Mouse (Mus musculus): ENCODE data around the gene Adipor1.
"Not testable (repeated sequence)": the region's sequence is repeated elsewhere in the genome, so short reads cannot be mapped to it uniquely, and the experiment has no call there.

Gene Adipor1

GRCm38 (mm10) chr1:134433473-134433872 lies 18.3 kb downstream of the Adipor1 start:
- Histone ChIP-seq H3K36me3 (ENCODE audit: insufficient read depth, low read length) (peaks cover 44% of the 10 kb centered on the region), H3K27me3 (ENCODE audit: insufficient read depth, low read length) (no peaks in the 10 kb centered on the region), H3K4me1 (replicated peaks; ENCODE audit: low read depth, low read length) (peaks cover 77% of the 10 kb centered on the region), H3K9me3 (ENCODE audit: low read length) (no peaks in the 10 kb centered on the region), H3K4me3 (replicated peaks; ENCODE audit: low read length) (peak overlapping the region; percentile 17; the same call in 1 of the 2 replicates)
- no peak for TF ChIP-seq NANOG (IDR thresholded peaks at IDR 0.05; ENCODE audit: borderline replicate concordance, low read length)
- TF ChIP-seq POU5F1 (IDR thresholded peaks at IDR 0.05; ENCODE audit: borderline replicate concordance, low read length): no peak
- no peak for TF ChIP-seq CTCF (conservative IDR thresholded peaks at IDR 0.05; ENCODE audit: low read length)

GRCm38 (mm10) chr1:134435414-134435813 lies 20.2 kb downstream of the Adipor1 start:
- Histone ChIP-seq H3K4me3 (replicated peaks; ENCODE audit: low read length) (peak overlapping the region; percentile 58), H3K4me1 (replicated peaks; ENCODE audit: low read depth, low read length) (peaks cover 62% of the 10 kb centered on the region), H3K27me3 (ENCODE audit: insufficient read depth, low read length) (no peaks in the 10 kb centered on the region), H3K36me3 (ENCODE audit: insufficient read depth, low read length) (peaks cover 25% of the 10 kb centered on the region), H3K9me3 (ENCODE audit: low read length) (no peaks in the 10 kb centered on the region)
- TF ChIP-seq NANOG (IDR thresholded peaks at IDR 0.05; ENCODE audit: borderline replicate concordance, low read length) (no peak), CTCF (conservative IDR thresholded peaks at IDR 0.05; ENCODE audit: low read length) (peak; percentile 85)

DNA sequence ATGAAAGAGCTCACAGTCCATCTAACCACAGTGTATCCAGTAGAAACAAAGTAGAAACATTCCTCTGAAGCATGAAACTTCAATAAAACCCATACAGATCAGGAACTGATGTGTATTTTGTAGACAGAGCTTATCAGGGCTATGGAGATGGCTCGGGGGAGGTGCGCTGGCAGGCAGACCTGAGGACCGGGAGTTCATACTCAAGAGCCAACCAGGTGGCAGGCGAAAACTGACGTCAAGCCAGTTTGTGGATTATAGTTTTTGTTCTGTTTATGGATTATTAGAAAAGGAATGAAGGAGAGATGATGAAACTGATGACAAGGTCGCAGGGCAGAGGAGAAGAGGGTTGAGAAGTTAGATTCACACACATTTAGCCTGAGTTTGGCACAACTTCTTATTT lies 25.3 kb downstream of the Adipor1 start:
- peaks cover 14% of the 10 kb centered on the region for H3K4me1 ChIP-seq (replicated peaks; ENCODE audit: low read depth, low read length)
- H3K9me3 ChIP-seq (ENCODE audit: low read length): peaks cover 34% of the 10 kb centered on the region
- no peak overlapping the region for H3K4me3 ChIP-seq (replicated peaks; ENCODE audit: low read length)
- H3K36me3 ChIP-seq (ENCODE audit: insufficient read depth, low read length): peaks cover 4% of the 10 kb centered on the region; the same call in 1 of the 2 replicates
- no peak for TF ChIP-seq POU5F1 (IDR thresholded peaks at IDR 0.05; ENCODE audit: borderline replicate concordance, low read length)
- no peak for TF ChIP-seq CTCF (conservative IDR thresholded peaks at IDR 0.05; ENCODE audit: low read length)
- TF ChIP-seq NANOG (IDR thresholded peaks at IDR 0.05; ENCODE audit: borderline replicate concordance, low read length): no peak
- H3K27me3 ChIP-seq (ENCODE audit: insufficient read depth, low read length): no peaks in the 10 kb centered on the region

DNA sequence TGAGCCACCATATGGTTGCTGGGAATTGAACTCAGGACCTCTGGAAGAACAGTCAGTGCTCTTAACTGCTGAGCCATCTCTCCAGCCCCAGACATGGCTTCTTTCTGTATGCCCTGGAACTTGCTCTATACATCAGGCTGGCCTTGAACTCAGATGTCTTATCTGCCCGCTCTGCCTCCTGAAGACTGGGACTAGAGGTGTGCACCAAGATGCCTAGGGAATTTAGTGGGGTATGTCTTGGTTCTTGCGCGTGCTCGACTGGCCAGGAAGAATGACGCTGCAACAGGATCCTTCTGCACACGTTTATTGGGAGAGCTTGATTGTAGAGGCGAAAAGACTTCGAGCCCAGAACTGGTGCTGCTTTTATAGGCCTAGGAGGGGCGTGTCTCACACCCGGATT lies 26.6 kb downstream of the Adipor1 start:
- peaks cover 47% of the 10 kb centered on the region for H3K9me3 ChIP-seq (ENCODE audit: low read length)
- H3K27me3 ChIP-seq (ENCODE audit: insufficient read depth, low read length); H3K4me3 ChIP-seq (replicated peaks; ENCODE audit: low read length); H3K4me1 ChIP-seq (replicated peaks; ENCODE audit: low read depth, low read length); H3K36me3 ChIP-seq (ENCODE audit: insufficient read depth, low read length): not testable (repeated sequence)

DNA sequence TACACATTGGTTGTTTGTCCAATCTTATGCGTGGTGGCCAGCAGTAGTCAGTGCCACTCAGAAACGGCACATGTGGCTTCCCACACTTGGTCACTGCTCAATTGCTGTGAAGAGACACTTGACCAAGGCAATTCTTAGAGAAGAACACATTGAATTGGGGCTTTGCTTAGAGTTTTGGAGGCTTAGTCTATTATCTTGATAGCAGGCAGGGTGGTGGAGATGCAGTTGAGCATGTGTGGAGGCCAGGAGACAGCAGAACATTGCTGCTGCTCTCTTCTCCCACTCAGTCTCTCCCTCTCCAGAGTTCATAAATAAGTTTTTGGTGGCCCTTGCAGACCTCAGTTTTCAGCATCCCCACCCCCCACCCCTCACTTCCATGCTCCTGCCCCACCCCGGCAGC lies 27.2 kb downstream of the Adipor1 start:
- no peaks in the 10 kb centered on the region for H3K4me1 ChIP-seq (replicated peaks; ENCODE audit: low read depth, low read length)

GRCm38 (mm10) chr1:134443288-134443687 lies 28.1 kb downstream of the Adipor1 start:
- H3K4me3 ChIP-seq (replicated peaks; ENCODE audit: low read length); H3K36me3 ChIP-seq (ENCODE audit: insufficient read depth, low read length); H3K4me1 ChIP-seq (replicated peaks; ENCODE audit: low read depth, low read length); H3K27me3 ChIP-seq (ENCODE audit: insufficient read depth, low read length): not testable (repeated sequence)
- H3K9me3 ChIP-seq (ENCODE audit: low read length): peaks cover 56% of the 10 kb centered on the region

More for the DNA sequence above, 27.2 kb downstream of the Adipor1 start:
- Histone ChIP-seq H3K4me3 (replicated peaks; ENCODE audit: low read length) (no peak overlapping the region), H3K27me3 (ENCODE audit: insufficient read depth, low read length) (no peaks in the 10 kb centered on the region), H3K9me3 (ENCODE audit: low read length) (peaks cover 53% of the 10 kb centered on the region), H3K36me3 (ENCODE audit: insufficient read depth, low read length) (peaks cover 4% of the 10 kb centered on the region; the same call in 1 of the 2 replicates)
- TF ChIP-seq CTCF (conservative IDR thresholded peaks at IDR 0.05; ENCODE audit: low read length) (no peak), POU5F1 (IDR thresholded peaks at IDR 0.05; ENCODE audit: borderline replicate concordance, low read length) (no peak)

DNA sequence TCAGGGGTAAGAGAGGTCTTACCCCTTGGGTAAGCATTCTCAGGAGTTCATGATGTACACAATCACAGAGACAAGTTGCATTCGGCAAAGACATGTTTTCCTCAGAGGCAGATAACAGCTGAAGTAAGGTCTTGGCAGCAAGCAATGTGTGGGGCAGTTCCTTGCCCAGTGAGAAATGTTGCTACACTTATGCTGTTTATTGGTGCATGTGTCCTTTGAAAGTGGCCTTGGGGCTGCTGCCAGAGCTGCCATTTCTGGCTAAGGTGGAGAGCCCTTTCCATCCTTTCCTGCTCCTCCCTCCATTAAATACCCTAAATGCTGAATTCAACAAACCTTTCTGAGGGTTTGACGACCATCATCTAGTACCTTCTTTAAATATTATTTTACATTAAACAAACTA lies 30.2 kb downstream of the Adipor1 start:
- no peaks in the 10 kb centered on the region for H3K27me3 ChIP-seq (ENCODE audit: insufficient read depth, low read length)
- H3K4me1 ChIP-seq (replicated peaks; ENCODE audit: low read depth, low read length): no peaks in the 10 kb centered on the region
- no peak for TF ChIP-seq NANOG (IDR thresholded peaks at IDR 0.05; ENCODE audit: borderline replicate concordance, low read length)
- TF ChIP-seq CTCF (conservative IDR thresholded peaks at IDR 0.05; ENCODE audit: low read length): no peak
- TF ChIP-seq POU5F1 (IDR thresholded peaks at IDR 0.05; ENCODE audit: borderline replicate concordance, low read length): no peak
- H3K4me3 ChIP-seq (replicated peaks; ENCODE audit: low read length): no peak overlapping the region
- peaks cover 56% of the 10 kb centered on the region for H3K9me3 ChIP-seq (ENCODE audit: low read length)
- peaks cover 6% of the 10 kb centered on the region; the same call in 1 of the 2 replicates for H3K36me3 ChIP-seq (ENCODE audit: insufficient read depth, low read length)

DNA sequence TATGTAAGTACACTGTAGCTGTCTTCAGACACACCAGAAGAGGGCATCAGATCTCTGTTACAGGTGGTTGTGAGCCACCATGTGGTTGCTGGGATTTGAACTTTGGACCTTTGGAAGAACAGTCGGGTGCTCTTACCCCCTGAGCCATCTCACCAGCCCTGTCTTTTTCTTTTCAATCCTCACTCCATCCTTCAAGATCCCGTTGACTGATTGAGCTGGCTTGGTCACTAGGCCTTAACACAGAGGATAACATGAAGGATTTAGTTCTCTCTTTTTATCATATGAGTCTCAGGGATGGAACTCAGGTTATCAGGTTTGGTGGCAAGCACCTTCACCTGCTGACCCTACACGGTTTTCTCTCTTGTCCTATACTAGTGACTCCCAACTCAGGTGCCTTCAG lies 33.4 kb downstream of the Adipor1 start:
- H3K4me1 ChIP-seq (replicated peaks; ENCODE audit: low read depth, low read length); H3K4me3 ChIP-seq (replicated peaks; ENCODE audit: low read length); H3K36me3 ChIP-seq (ENCODE audit: insufficient read depth, low read length); H3K27me3 ChIP-seq (ENCODE audit: insufficient read depth, low read length): not testable (repeated sequence)
- peaks cover 40% of the 10 kb centered on the region for H3K9me3 ChIP-seq (ENCODE audit: low read length)

GRCm38 (mm10) chr1:134450201-134450600 lies 35.0 kb downstream of the Adipor1 start:
- no peak overlapping the region for H3K4me3 ChIP-seq (replicated peaks; ENCODE audit: low read length)
- H3K36me3 ChIP-seq (ENCODE audit: insufficient read depth, low read length): peaks cover 5% of the 10 kb centered on the region; the same call in 1 of the 2 replicates
- no peaks in the 10 kb centered on the region for H3K27me3 ChIP-seq (ENCODE audit: insufficient read depth, low read length)
- H3K4me1 ChIP-seq (replicated peaks; ENCODE audit: low read depth, low read length): peaks cover 11% of the 10 kb centered on the region
- peaks cover 24% of the 10 kb centered on the region for H3K9me3 ChIP-seq (ENCODE audit: low read length)
- TF ChIP-seq POU5F1 (IDR thresholded peaks at IDR 0.05; ENCODE audit: borderline replicate concordance, low read length) (no peak), NANOG (IDR thresholded peaks at IDR 0.05; ENCODE audit: borderline replicate concordance, low read length) (no peak), CTCF (conservative IDR thresholded peaks at IDR 0.05; ENCODE audit: low read length) (no peak)

DNA sequence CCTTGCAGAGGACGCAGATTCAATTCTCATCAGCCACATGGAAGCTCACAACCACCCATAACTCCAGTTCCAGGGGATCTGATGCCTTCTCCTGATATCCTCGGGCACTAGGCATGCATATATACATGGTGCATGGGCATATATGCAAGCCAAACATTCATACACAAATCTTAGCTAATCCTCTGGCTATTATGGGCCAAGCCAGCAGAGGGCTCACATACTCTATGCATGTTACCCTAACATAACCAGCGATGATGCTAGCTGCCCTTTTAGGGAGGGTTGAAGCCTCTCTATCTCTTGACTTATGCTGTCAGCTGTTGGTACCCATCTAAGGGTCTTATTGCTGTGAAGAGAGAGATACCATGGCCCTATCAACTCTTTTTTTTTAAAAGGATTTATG lies 35.8 kb downstream of the Adipor1 start:
- H3K36me3 ChIP-seq (ENCODE audit: insufficient read depth, low read length): 0 out of 2 replicates have a peak, but pooled peaks cover 3% of the 10 kb centered on the region
- H3K9me3 ChIP-seq (ENCODE audit: low read length): peaks cover 16% of the 10 kb centered on the region
- peaks cover 13% of the 10 kb centered on the region for H3K4me1 ChIP-seq (replicated peaks; ENCODE audit: low read depth, low read length)
- peak; percentile 26; the same call in 1 of the 2 replicates for TF ChIP-seq CTCF (conservative IDR thresholded peaks at IDR 0.05; ENCODE audit: low read length)
- TF ChIP-seq POU5F1 (IDR thresholded peaks at IDR 0.05; ENCODE audit: borderline replicate concordance, low read length): no peak
- no peak overlapping the region for H3K4me3 ChIP-seq (replicated peaks; ENCODE audit: low read length)
- no peaks in the 10 kb centered on the region for H3K27me3 ChIP-seq (ENCODE audit: insufficient read depth, low read length)

Data from E14TG2a.4 (cell line).